Mouse (Mus musculus) heart, postnatal 0 days (tissue): Measurements from ENCODE around the gene Pcgf1.

Experiments
- CTCF ChIP-seq: IDR thresholded peaks from 2 replicates; pipeline ENCODE4 v1.5.1; 2016; ENCODE audit warnings: antibody characterized with exemption, control low read depth, low read depth
- EP300 ChIP-seq: IDR thresholded peaks from 2 replicates; pipeline ENCODE4 v1.6.1; 2016; ENCODE audit warnings: antibody characterized with exemption, low read depth

- TF ChIP-seq CTCF, result no peak
- TF ChIP-seq EP300, result no peak
Measured at GRCm38 (mm10) chr6:83038496-83039012, 39.1 kb upstream of the Pcgf1 start.
